Mouse (Mus musculus) cerebellum, adult (tissue): Measurements from ENCODE around the gene Gm20388.
"Not testable (repeated sequence)": the region's sequence is repeated elsewhere in the genome, so short reads cannot be mapped to it uniquely, and the experiment has no call there.

Experiments used
- ATAC-seq: cut with Nextera tagmentation; 2 replicates; pipeline ENCODE4 v1.9.2; 2017; ENCODE audit warnings: mild to moderate bottlenecking, moderate library complexity, mixed read lengths; ENCODE audit not compliant: insufficient number of reproducible peaks, low FRiP score, low TSS enrichment

The Gm20388 gene

DNA sequence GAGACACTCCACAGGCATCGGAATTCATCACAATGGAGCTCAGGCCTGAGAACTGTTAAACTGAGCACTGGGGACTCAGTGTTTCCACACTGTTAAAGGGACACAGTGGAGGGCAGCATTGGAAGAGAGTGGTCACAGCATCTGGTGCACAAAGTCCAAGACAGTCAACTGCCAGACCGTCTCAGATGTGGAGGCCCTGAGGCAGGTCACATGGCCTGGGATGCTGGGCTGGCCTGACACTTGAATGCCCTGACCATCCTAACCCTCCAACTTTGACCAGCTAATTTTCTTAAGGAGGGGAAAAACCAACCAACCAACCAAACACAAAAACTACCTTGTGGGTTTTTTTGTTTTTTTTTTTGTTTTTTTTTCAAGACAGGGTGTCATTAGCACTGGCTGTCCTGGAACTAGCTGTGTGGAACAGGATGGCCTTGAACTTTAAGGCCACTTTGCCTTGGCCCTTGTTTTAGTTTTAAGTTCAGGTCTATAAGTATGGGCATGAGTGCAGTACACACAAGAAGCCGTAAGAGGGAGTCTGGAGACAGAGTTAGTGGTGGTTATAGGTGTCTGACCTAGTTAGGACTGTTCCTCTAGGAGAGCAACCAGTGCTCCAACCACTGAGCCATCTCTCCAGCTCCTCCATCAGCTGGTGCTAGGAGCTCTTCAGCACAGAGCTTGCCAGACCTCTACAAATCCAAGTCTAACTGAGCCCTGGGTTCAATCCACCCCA is 755.2 kb downstream of the Gm20388 start:
- no peak for ATAC-seq

DNA sequence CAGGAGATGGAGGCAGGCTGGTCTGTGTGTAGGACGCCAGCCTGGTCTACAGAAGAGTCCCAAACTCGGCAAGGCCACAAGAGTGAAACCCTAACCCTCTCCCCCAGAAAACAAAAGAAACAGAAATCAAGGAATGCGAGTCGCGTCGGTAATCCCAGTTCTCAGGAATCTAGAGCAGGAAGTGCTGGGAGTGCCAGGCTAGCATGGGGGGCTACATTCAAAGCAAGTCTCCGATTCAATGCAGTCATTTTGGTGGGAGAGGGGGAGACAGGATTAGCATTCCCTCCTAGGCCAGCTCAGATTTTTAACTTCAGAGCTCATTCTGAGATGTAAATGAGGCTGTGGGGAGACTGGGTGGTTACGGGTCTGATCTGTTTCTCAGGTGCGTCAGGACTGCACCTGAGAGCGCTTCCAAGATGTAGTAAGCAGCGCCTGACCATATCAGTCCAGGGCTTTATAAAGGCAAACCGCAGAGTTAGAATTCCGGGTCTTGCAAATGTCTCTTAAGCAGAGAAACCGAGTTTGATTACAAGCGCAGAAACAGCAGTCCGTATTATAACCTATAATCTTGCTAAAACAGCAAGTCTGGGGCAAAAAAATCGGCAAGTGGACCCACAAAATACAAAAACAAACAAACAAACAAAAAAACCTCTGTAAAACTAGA is 756.3 kb downstream of the Gm20388 start:
- ATAC-seq: no peak

DNA sequence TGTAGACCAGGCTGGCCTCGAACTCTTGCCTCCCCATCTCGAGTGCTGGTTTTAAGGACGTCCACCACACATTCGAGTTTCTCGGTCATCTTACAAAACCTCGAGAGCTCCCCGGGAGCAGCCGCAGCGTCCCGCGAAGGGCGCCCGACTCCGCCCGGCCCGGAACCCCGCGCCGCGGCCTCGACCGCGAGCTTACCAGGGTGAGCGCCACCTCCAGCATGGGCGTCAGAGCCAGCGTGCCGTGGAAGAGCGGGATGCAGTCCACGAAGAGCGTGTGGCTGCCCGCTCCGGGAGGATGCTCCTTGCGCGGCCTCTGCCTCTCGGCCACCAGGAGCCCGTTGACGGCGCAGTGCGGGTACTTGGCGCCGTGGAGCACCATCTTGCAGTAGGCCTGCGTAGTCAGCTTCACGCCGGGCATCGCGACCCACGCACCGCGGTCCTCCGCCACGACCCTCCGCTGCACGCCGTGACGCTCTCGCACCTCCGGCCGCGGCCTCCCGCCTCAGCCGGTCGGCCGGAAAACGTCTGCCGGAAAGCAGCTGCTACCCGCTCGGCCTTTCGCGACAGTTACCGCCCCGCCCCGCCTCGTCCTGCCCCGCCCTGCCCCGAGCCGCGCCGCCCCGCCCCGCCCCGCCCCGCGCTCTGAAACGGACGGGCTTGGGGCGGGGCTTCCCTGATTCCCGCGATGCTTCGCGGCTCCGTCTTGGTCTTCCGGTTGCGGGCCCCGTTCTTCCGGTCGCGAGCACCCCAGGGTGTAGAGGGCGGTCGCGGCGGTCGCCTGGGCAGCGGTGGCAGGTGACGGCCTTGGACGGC is 757.1 kb downstream of the Gm20388 start, which contains the start of the genes Gm27021 and Cox4i1:
TSS of gene Gm27021 (minus strand) at position 519 of the 813 bp plus-strand sequence.
TSS of gene Cox4i1 (plus strand) at position 662 of the 813 bp plus-strand sequence.
- ATAC-seq: peak; percentile 77

DNA sequence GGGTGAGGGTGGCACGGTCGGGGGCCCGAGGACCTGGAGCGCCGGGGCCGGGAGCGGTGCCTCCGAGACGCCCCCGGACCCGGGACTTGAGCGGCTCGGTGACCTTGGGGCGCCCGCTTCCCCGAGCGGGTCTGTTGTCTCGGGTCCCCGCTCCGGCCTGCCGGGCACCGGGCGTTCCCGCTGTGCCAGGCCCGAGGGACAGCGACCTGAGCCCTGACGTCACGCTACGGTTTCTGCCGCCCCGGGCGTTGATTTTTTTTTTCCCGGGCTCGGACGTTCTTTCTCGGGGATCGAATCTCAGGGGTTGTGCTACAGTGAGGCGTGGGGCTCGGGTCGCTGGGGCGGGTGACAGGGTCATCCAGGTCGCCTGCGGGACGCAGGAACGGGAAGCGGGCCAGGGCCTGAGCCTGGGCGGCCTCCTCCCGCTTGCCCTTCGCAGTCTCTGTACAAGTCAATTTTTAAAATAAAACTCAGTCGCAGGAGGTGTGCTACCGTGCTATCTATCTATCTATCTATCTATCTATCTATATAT is 757.8 kb downstream of the Gm20388 start, which contains the start of gene Emc8:
TSS of gene Emc8 (minus strand) at position 200 of the 532 bp plus-strand sequence.
- peak; percentile 1; the same call in 1 of the 2 replicates for ATAC-seq

DNA sequence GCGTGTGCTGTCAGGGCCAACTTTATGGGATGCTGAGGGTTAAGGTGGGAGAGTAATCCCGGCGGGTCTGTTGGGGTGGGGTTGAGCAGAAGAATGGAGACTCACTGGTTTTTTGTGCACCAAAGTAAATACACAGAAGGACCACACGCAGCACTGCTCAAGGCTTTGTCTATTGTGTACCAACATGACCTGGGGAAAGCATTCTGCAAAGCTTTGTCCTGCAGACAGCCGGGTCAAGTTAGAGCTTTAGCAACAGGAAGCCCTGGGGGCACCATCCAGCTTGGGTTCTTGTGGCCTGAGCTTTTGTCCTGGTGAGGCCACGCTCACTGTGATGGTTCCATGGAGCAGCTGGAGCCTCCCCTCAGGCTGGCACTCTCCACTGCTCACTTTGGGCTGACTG is 761.1 kb downstream of the Gm20388 start:
- no peak for ATAC-seq

DNA sequence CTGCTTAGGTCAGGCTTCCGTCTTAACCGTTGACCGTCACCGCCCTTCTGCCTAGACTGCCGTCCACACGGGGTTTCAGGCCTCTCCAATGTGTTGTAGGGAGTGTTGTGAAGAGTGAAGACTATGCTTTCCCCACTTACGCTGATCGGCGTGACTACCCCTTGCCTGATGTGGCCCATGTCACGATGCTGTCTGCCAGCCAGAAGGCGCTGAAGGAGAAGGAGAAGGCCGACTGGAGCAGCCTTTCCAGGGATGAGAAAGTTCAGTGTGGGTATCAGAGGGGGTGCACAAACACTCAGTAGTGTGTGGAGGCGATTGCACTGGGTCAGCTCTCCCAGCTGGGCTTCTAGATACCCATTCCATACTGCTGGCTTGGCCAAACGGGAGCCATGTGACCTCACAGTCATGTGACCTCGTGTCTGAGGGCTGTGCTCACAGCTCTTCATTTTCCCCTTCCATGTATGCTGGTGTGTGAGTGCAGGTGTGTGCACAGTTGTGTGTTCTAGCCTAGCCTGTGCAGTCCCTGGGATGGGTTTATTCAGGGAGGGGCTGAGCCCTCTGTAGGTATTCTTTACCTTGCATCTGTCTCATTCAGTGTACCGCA is 762.1 kb downstream of the Gm20388 start:
- ATAC-seq: no peak

DNA sequence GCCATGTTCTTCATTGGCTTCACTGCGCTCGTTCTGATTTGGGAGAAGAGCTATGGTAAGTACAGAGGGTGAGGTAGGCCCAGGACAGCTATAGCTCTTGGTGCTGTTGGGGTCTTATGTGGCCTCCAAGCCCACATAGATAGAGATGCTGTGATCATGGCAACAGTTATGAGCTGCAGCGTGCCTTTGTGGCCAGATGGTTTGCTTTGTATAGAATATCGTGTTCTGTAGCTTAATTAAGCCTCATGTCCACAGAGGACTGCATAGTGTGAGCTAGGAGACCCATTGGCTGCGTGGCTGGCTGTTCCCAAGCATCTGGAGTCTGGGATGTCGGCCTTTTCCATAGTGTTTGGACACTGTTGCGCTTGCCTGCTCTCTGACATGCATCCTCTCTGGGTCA is 762.7 kb downstream of the Gm20388 start:
- no peak for ATAC-seq

DNA sequence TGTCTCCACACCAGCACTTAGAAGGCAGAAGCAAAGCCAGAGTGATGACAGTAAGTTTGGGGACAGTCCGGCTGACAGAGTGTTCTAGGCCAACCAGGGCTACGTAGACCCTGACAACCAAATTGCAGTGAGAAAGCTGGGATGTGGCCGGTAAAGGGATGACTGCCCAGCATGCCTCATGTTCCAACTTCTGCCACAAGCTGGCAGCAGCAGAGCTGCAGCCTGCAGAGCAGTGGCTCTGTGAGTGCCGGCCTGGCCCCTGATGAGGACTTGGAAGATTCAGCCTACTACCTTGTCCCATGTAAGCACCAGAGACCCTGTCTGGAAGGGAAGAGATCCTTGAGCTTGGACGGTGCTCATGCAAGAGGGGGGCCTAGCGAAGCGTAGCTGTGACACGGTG is 765.1 kb downstream of the Gm20388 start:
- ATAC-seq: 0 out of 2 replicates have a peak, but pooled peaks have one; percentile 24

DNA sequence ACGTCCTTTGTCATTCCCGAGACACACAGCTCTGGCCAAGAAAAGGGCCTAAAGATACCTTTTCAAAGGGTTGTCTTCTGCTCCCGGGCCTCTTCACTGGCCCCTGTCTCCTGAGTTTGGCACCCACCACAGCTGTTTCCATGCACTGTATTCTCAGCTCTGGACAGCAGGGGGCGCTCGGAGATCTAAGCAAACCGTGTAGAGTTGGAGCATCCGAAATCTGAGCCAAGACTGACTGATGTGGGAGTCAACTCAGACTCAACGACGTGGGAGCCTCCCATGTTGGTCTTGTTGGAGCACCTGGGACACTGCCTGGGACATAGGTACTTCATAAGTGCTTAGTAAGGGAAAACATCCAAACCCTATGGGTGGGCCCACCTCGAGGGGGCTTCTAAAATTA is 767.8 kb downstream of the Gm20388 start:
- 0 out of 2 replicates have a peak, but pooled peaks have one; percentile 43 for ATAC-seq

DNA sequence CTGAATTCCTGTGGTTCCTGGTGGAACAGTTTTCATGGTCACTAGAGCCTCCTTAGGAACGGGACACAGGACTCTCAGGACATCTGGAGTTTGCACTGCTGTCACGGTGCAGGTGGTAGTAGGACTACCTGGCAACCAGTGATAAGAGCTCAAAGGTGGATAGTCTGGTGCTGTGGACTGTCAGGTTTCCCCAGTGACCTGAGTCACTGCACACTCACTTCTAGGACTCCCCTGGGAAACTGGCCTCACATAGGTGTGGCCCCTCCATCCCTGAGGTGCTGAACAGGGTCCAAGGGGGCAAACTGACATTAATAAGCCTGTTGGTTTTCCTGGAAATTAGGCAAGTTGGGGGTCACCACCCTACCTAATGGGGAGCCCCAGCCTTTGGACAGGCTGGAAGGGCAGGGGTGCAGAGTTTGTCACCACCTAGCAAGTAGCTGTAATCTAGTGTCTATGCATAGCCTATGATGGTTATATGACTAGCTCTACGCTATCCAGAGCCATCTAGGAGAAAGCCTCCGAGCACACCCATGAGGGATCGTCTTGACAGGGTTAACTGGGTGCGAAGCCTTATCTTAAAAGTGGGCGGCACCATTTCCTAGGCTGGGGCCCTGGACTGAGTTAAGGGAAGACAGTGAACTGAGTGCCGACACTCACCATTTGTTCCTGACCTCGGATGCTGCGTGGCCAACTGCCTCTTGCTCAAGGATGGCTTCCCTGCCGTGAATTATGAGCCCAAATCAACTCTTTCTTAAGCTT is 769.2 kb downstream of the Gm20388 start:
- no peak for ATAC-seq

DNA sequence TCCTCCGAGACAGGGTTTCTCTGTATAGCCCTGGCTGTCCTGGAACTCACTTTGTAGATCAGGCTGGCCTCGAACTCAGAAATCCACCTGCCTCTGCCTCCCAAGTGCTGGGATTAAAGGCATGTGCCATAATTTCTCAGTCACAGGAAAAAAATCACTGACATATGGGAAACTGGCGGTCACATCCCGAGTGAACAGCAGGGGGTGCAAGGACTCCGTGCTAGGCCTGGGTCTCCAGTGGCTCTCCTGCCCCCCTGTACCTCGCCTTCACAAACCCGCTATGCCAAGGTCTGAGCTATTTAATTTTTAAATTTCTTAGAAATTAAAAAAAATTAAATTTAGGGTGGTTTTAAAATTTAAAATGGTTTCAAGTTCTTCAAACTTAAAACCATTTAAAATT is 769.8 kb downstream of the Gm20388 start:
- not testable (repeated sequence) for ATAC-seq

DNA sequence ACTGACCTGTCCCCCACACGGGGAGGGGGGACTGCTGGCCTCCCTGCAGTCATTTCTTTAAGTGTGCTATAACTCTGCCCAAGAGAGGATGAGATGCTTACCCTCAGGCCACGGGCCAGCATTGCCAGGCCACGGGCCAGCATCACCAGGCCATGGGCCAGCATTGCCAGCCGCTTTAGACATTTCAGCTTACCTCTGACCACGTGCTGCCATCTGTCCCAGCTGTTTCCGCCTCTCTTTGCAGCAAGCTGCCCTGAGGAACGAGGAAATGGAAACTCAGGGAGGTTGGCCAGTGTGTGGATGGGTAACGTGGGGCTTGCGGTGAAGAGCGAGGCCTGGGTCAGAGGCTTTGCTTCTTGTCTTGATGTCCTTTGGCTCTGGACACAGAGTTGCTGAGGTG is 770.5 kb downstream of the Gm20388 start:
- no peak for ATAC-seq

DNA sequence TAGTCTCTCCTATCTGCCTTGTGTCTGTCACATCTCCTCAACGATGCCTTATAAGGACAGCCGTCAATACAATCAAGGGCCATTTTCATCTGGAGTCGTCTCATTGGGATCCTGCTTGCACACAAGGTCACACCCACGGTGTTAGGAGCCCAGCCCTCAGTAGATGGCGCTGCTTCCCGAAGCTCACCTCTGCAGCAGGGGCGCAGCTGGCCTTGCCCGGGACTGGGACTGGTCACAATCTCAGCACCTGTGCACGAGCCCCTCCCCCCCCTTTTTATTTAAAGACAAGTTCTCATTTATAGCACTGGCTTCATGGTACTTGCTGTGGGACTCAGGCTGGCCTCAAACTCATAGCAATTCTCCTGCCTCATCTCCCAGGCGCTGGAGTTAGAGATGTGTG is 773.0 kb downstream of the Gm20388 start:
- no peak for ATAC-seq

DNA sequence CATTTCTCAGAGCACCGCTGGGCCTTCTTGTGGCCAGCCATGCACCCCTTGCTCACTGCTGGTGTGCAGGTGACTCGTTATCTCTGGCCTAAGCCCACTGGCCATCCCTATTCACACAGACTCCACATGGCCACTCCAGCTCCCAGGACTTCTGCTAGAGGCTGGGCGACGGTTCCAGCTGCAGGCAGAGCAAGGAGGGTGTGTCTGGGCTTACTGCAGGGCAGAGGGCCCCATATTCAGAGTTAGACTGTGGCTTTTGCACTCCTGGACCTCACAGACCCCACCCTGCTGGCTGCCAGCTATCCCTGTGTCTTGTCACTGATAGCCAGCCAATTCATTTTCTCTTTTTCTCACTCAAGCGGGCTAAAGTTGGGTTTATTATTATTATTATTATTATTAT is 773.4 kb downstream of the Gm20388 start:
- ATAC-seq: no peak

DNA sequence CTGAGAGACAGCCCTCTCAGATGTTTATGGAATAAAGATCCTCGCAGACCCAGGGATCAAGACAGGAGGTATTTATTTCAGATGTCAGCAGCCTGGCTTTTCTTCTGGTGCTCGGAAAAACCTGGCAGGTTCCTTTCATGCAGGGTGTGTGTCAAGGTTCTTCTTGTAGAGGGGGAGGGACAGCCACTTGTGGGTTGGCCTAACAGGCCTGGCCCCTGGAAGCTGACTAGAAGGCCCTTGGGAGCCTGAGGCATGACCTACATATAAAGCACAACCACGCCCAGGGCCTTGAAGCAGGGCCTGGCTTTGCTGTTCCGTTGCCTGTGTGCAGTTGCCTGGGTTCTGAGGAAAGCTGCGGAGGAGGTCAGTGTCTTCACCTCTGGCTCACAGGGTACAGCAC is 774.5 kb downstream of the Gm20388 start:
- no peak for ATAC-seq

DNA sequence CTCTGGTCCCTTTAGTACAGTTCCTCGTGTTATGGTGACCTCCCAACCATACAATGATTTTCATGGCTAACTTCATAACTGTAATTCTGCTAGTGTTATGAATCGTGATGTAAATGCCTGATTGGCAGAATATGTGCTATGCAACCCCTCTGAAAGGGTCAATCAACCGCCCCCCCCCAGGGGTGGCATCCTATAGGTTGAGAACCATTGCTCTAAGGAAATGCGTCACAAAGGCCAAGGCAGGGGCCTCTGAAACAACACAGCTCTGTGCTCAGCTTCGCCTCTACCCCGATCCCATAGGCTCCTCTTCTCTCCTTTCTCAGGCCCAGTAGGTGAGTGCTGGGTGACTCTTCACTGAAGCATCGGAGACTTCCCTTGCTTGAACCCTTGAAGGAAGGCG is 775.0 kb downstream of the Gm20388 start:
- ATAC-seq: no peak

DNA sequence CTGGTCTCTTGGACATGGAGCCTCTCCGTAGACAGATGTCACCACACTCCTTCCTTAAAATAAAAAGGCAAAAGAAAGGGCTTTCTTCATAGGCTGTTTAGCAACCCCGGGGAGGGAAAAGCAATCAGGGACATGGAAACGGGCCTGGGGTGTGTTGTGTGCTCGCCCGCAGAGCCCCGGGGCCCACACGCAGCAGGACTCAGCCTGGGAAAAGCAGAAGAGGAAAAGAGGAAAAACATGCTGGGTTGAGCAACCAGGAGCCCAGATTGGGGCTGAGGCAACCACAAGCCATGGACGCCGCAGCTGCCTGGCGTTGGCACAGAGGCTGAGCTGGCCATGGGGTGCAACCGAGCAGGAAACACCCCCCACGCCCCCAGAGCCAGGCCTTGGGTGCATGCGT is 775.4 kb downstream of the Gm20388 start:
- no peak for ATAC-seq

DNA sequence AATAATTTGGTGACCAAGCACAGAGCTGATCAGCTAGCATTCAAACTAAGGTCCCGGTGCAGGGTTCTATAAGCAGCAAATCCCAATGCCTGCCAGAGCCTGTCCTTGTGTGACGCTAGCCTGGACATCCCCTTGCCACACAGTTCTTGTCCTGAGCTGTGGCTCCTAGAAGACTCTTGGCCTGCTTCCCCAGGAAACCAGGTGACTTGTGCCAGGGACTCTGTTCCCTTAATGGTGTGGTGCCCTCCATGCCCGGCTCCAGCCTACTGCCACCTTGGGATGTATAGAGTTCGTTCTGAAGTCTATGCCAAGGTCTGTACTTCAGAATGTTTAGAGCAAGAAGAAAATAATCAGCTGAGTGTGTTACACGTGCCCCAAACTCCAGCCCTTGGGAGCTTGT is 775.9 kb downstream of the Gm20388 start:
- ATAC-seq: no peak

DNA sequence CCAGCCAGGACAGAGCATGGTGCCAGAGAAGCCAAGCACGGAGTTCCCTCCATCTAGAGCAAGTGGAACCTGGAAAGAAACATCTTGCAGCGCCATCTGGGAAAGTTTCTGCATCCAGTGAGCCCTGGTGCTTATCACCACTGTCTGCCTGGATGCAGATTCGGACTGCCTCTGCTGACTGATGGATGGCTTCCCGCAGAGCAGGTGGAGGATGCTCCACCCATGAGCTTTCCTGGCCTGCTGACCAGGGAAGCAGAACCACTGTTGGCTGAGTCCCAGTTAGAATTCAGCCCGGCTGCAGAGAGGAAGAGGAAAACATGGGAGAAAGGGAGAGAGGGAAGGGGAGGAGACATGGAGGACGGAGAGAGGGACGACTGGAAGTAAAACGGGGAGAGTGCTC is 777.1 kb downstream of the Gm20388 start:
- no peak for ATAC-seq

DNA sequence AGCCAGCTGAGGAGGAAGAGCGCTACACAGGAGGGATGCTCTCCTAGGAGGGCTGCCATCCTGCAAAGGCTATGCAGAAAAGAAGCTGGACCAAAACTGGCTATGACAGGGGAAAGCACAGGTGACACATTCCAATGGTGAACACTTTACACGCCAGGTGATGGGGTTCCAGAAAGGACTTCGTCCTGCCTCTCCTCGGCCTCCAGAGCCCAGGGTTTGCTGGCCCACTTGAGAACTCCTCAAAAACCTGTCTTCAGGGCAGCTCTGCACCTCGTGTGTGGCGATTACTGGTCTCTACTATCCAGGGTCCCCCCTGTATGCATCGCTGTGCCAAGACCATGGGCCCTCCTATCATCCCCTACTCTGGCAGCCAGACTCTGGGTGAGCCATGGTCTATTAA is 777.9 kb downstream of the Gm20388 start:
- no peak for ATAC-seq
